Mouse (Mus musculus) small intestine, adult 2 months (tissue): ENCODE data around the gene Prr14l.

ENCODE experiments used
- CTCF ChIP-seq: fragments of 200-500 bp; IDR thresholded peaks from 2 replicates; pipeline ENCODE4 v1.5.1; 2012; ENCODE audit warnings: low read depth, mild to moderate bottlenecking, control low read depth, inconsistent platforms, low read length, moderate library complexity, mixed read lengths; ENCODE audit not compliant: insufficient replicate concordance, insufficient read length; ENCODE audit errors: extremely low read depth
- POLR2A ChIP-seq: fragments of 200-500 bp; IDR thresholded peaks from 2 replicates; pipeline ENCODE4 v1.6.1; 2012; ENCODE audit warnings: low read depth, mild to moderate bottlenecking, control low read depth, inconsistent platforms, low read length, moderate library complexity

DNA sequence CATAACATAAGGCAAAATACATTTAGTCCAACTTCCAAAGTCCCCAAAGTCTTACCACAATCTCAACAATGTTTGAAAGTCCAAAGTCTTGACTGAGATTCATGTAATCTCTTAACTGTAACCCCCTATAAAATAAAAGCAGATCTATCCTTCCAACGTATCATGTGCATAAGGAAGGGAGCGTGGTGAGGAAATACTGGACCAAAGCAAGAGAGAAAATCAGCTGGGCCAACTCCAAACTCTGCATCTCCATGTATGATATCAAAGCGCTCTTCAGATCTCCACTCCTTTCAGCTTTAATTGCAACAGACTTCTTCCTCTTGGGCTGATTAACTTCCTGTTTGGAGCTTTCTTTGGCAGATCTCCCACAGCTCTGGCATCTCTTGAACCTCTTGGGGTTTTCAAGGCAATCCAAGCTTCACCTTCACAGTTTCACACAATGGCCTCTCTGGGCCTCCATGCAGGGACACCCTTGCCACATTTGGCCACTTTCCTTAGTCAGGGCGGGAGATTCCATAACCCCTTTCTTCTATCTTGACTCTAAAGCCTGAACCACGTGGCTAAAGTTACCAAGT, 92.4 kb downstream of the Prr14l start:
- TF ChIP-seq POLR2A (no peak), CTCF (no peak)
